Mouse (Mus musculus) R1 (cell line): ENCODE data around the gene Rab14.

Experiments
- DNase-seq: peaks from one replicate; pipeline ENCODE4 v3.0.0-alpha.2; 2018; ENCODE audit warnings: low read depth, low spot score

Rab14 gene

DNA sequence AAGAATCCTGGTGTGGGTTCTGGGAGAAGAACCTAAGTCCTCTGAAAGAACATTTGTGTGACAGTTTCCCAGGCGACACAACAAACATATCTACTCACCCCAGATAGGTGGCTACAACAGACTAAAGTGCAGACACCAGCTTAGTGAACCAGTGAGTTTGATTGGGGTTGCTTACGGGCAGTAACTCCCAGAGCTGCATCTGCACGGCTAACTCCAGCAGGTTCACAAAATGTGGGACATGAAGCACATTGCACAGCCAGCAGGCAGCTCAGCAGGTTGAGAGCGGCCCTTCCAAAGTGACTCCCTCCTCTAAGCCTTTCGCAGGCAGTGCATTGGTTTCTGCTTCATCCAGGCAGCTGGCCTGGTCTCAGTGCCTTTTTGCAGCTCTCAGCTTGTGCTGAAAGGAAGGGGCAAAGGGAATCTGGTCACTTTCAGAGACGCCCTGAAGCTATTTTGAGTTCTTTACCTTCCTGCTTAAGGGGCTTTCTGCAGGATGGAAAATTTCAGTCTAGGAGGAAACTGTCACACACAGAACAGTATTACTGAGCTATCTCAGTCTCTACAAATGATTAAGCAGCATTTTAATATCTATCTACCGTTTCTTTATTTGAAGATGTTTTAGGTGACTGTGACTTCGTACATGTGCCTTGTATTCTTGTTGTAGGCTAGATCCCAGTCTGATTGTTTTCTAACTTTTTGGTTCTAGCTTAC lies 46.9 kb downstream of the Rab14 start:
- no peak for DNase-seq

GRCm38 (mm10) chr2:35153179-35153578 lies 47.7 kb downstream of the Rab14 start:
- DNase-seq: no peak

DNA sequence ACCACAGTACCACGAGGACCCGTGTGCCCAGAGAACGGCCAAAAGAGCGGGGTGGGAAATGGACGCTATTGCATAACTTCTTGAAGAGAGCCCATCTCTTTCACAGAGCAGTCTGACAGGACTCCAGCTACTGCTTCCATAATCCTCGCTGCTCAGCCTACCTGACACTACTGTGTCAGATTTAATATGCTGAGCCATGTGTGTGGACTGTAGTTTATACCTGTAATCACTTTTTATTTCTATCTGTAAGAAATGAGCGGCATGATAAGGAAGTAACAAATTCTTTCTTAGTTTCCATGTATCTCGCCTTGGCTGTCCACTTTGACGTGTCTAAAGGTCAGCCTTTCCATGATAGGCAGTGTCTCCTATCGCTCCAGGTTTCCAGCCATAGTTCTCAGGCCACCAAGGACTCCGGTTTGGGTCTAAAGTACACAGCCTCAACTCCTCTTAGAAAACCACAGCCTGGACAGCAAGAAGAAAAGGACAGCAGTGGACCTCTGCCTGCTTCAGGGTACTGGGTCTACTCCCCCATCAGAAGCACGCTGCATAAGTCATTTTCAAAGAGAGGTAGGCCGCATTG lies 49.5 kb downstream of the Rab14 start:
- DNase-seq: no peak

GRCm38 (mm10) chr2:35148806-35149205 lies 52.1 kb downstream of the Rab14 start:
- no peak for DNase-seq

DNA sequence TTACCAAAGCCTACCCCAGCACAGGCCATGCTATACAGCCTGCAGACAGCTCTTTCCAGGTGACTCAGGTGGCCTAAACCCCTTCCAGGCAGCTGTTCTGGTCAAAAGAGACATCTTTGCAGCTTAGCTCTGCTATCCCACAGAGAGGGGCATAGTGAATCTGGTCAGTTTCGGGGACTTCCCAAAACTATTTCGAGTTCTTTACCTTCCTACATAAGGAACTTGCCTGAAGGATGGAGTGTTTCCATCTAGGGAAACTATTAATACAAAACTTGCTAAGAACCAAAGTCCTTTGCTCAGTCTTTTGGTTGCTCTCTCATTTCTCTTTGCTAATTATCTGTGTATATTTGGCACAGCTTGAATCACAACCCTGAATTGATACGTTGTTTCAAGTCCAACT lies 59.2 kb downstream of the Rab14 start:
- DNase-seq: no peak

DNA sequence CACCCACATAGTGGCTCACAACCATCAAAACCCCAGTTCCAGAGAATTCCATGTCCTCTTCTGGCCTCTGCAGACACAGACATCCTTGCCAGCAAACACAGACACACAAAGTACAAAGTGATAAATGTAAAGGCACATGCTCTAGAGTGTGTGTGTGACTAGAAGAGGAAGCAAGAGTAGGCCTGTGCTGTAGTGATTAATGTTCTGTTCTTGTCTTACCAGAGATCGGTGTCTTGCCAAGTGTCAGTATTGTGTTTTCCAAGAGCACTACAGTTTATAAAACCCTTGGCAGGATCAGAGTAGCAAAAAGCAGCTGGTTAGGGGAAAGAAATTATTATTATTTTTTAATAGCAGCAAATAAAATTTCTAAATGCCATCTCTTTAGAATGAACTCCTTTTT lies 62.3 kb downstream of the Rab14 start:
- DNase-seq: no peak

- DNase-seq: no peak
Observed at GRCm38 (mm10) chr2:35133891-35134290, 67.0 kb downstream of the Rab14 start.

DNA sequence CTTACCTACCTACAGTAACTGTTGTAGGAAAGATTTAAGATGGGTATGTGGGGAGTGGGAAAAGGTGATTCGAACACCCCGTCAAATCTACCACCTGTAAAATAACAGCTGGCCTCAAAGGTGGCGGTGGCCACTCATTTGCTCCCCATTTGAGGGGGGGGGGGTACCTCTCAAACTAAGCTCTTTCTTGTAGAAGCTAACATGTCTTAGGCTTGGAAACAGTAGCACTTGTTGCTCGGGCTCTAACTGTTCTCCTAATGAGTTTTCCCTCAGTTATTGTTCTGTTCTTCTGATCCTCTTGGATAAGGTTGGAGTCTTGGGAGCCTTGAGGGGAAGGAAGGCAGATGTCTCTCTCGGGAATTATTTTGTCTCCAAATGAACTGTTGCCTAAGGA lies 68.3 kb downstream of the Rab14 start:
- no peak for DNase-seq

GRCm38 (mm10) chr2:35131991-35132661 lies 68.8 kb downstream of the Rab14 start:
- peak; percentile 98 for DNase-seq

- no peak for DNase-seq
Observed at GRCm38 (mm10) chr2:35131491-35131890, 69.4 kb downstream of the Rab14 start.
